Comparison of ENCODE assay signal across 8 mouse cellular contexts in genomic region chr5:143731483-143732112, GRCm38 (mm10). TPM values are rescaled to one million over a fixed set of nuclear protein-coding genes. Genes with fewer than 3 reads are reported as not detected.
DNase-seq lines count a peak whose midpoint lies in the region; ATAC-seq and TF ChIP-seq lines count a peak whose summit lies in the region.

No protein-coding gene starts in this region.

- no peaks in the 10 kb centered on the region for H3K9me3 ChIP-seq in heart, postnatal 0 days (replicated peaks; ENCODE audit: control insufficient read depth, low read length)
- no peaks in the 10 kb centered on the region for H3K9me3 ChIP-seq in limb, embryonic 15.5 days

- H3K36me3 ChIP-seq in heart, postnatal 0 days (replicated peaks; ENCODE audit: control insufficient read depth, insufficient read depth, low read length), result peaks cover 12% of the 10 kb centered on the region
- H3K36me3 ChIP-seq in limb, embryonic 15.5 days, result peaks cover 12% of the 10 kb centered on the region

- peak; percentile 15 for ATAC-seq in heart, postnatal 0 days (ENCODE audit: insufficient read depth, low read depth)
- ATAC-seq in limb, embryonic 15.5 days (ENCODE audit: insufficient number of reproducible peaks, low FRiP score, low TSS enrichment, low read depth), result no peak; the same call in 1 of the 2 replicates

- no peak for TF ChIP-seq CTCF in heart, postnatal 0 days (IDR thresholded peaks at IDR 0.05; ENCODE audit: low read depth)

- H3K9ac ChIP-seq in heart, postnatal 0 days (replicated peaks; ENCODE audit: low read depth, low read length), result peak overlapping the region; percentile 98
- peak overlapping the region; percentile 96 for H3K9ac ChIP-seq in limb, embryonic 15.5 days

- H3K4me2 ChIP-seq in heart, postnatal 0 days (ENCODE audit: low read depth, low read length), result peak overlapping the region; percentile 99
- H3K4me2 ChIP-seq in limb, embryonic 15.5 days, result peak overlapping the region; percentile 69

- TF ChIP-seq EP300 in heart, postnatal 0 days (IDR thresholded peaks at IDR 0.05; ENCODE audit: low read depth), result no peak

- H3K4me1 ChIP-seq in heart, postnatal 0 days (ENCODE audit: control insufficient read depth, insufficient read depth), result peaks cover 17% of the 10 kb centered on the region; the same call in 1 of the 2 replicates
- H3K4me1 ChIP-seq in limb, embryonic 15.5 days, result peaks cover 13% of the 10 kb centered on the region; the same call in 1 of the 2 replicates

- WGBS in heart, postnatal 0 days, result under 1% methylated on average over 42 of the region's 82 CpGs
- under 1% methylated on average over 49 of the region's 82 CpGs for whole genome bisulfite sequencing in limb, embryonic 15.5 days

- peak overlapping the region; percentile 90 for H3K27ac ChIP-seq in heart, postnatal 0 days (ENCODE audit: low read depth)
- H3K27ac ChIP-seq in limb, embryonic 15.5 days, result peak overlapping the region; percentile 94

- H3K27me3 ChIP-seq in heart, postnatal 0 days (ENCODE audit: control insufficient read depth, insufficient read depth, low read length), result no peaks in the 10 kb centered on the region
- peaks cover 3% of the 10 kb centered on the region; the same call in 1 of the 2 replicates for H3K27me3 ChIP-seq in limb, embryonic 15.5 days

- peak overlapping the region; percentile 97 for H3K4me3 ChIP-seq in heart, postnatal 0 days (ENCODE audit: low read depth, low read length)
- H3K4me3 ChIP-seq in limb, embryonic 15.5 days, result peak overlapping the region; percentile 97

- DNase-seq in ovary, postnatal 36 days (ENCODE audit: low spot score), result peak; percentile 47
- DNase-seq in ovary, postnatal 14 days (ENCODE audit: low spot score), result no peak
- DNase-seq in embryo, embryonic 11 days, result peak; percentile 59
- no peak for DNase-seq in heart, postnatal 0 days (ENCODE audit: low spot score)
- DNase-seq in neural tube, embryonic 10.5 days (ENCODE audit: extremely low spot score, low spot score), result peak; percentile 43
- peak; percentile 37 to 58 for DNase-seq in thymus, postnatal 36 days
- no peak for DNase-seq in left cerebral cortex, adult 8-10 months (ENCODE audit: low spot score in 2 of 2)

RNA-seq across cellular contexts. Expression of gene Usp42, which starts 0.5 kb away (rescaled TPM):
- 6.0 and 8.3 TPM in 2 replicates for total RNA-seq in heart, postnatal 0 days (2014; rRNA removed; ENCODE audit: low replicate concordance)
- polyA plus RNA-seq in heart, postnatal 0 days (2015; fragmentation: Nextera tagmentation; extraction: Ambion mirVana), result 5.1 and 5.6 TPM in 2 replicates
- polyA plus RNA-seq in limb, embryonic 15.5 days (2015; fragmentation: Nextera tagmentation; extraction: Ambion mirVana), result 17.4 and 18.1 TPM in 2 replicates
- 10 to 100 TPM; 21.5 to 25.3 (median 23.8) TPM for total RNA-seq in left cerebral cortex, adult 8-10 months (2022)

Comparison
In these comparisons a context has a peak if more than half of its experiments do, and no peak if none do; other contexts are left out.
1. DNase-seq: peak in ovary, postnatal 36 days (single experiment), embryo, embryonic 11 days (single experiment), neural tube, embryonic 10.5 days (single experiment) and thymus, postnatal 36 days (2 of 2); none in ovary, postnatal 14 days (single experiment), heart, postnatal 0 days (single experiment) and left cerebral cortex, adult 8-10 months (0 of 2).